Mouse (Mus musculus) urinary bladder, postnatal 14 days (tissue): ENCODE measurements around the gene Prdm16.

Source experiments
- DNase-seq: peaks from one replicate; pipeline ENCODE4 v3.0.0; 2021; ENCODE audit warnings: low spot score

Gene Prdm16

GRCm38 (mm10) chr4:154420749-154421148 lies 215.9 kb downstream of the Prdm16 start:
- no peak for DNase-seq

DNA sequence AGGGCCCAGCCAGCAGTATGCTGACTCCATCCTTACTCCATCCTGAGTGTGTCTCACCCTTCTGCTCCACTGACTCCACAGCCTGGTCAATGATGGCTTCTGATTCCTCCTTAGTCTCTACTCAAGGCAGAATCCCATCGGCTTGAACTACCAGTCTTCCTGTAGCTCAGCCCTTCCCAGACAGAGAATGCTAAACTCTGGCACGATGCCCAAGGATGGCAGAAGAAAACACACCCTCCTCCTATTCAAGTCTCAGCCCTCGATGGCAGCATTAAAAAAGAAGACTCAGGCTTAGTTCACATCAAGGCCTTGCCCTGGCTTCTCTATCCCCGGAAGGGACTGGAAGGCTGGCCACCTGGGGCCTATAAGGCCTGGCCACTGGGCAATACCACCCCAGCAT lies 216.9 kb downstream of the Prdm16 start:
- no peak for DNase-seq

- DNase-seq, result no peak
Observed at GRCm38 (mm10) chr4:154418993-154419392, 217.7 kb downstream of the Prdm16 start.

- no peak for DNase-seq
Observed at GRCm38 (mm10) chr4:154418327-154418744, 218.3 kb downstream of the Prdm16 start.

GRCm38 (mm10) chr4:154416728-154417127 lies 219.9 kb downstream of the Prdm16 start:
- no peak for DNase-seq

DNA sequence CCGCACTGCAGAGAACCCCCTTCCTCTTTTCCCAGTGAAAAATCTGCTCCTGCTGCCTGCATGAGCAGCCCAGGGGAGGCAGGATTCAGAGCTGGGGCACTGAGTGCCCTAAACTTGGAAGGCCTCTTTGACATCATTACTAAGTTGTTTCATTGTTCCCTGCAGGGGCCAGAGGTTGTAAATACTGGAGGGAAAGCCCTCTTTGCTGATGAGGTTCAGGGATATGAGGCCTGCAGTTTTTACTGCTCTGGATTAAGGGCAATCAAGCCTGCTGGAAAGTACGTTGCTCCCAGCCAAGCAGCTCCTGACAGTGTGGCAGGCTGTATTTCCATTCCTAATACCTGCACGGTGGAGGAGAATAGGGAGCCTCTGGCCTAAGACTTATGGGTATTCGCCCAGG lies 221.8 kb downstream of the Prdm16 start:
- no peak for DNase-seq

DNA sequence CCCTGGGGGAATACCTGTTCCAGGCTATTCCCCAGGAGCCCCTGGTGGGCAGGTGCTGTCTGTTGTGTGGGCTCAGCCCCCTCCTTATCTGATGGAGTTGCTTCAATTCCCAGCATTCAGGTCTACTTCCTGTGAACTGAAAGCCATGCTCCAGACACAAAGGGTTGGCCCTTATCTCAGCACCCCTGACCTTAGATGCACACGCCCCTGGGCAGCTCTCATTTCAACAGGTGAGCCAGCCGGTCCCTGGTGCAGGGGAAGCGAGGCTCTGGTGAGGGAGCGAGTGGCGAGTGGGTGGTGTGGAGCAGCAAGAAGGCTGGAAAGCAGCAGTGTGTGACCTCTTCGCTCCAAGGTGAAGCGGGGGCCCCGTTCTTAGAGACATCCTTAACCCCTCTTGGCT lies 226.1 kb downstream of the Prdm16 start:
- DNase-seq, result no peak

DNA sequence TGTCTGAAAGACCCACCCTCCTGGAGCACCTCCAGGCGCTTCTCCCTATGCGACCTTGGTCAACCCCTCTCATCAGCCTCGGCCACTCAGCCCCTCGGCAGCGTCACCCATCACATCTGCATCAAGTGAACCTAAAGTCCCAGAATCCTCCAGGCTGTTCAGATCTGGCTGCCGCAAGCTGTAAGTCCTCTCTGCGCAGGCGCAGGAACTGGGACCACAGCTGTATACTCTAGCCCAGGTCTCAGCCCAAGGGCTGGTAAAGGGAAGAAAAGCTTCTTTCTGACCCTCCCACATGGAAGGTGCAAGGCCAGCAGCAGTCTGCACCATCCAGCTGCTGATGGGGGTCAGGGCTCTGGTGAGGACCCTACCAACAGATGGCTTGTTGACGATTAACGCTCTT lies 226.8 kb downstream of the Prdm16 start:
- no peak for DNase-seq

DNA sequence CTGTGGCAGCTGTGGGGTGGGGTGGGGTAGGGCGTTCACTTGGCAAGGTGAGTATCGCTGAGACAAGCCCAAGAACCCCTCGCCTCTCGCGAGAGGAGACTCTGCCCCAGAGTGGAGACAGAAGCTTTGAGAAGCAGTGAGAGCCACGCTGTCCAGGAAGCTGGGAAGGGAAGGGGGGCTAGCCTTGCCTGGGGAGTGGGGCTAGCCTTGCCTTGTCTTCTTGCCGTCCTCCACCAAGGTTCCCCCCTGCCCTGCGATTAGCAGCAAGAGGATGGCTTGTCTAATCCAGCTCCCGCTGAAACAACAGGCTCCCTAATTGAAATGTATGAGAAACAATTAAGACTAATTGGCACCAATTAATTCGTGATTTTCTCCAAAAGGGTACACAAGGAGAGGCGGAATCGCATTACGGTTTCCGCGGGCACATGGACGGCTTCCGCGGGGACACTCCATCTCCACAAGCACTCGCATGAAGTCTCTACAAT lies 227.4 kb downstream of the Prdm16 start:
- DNase-seq, result no peak

DNA sequence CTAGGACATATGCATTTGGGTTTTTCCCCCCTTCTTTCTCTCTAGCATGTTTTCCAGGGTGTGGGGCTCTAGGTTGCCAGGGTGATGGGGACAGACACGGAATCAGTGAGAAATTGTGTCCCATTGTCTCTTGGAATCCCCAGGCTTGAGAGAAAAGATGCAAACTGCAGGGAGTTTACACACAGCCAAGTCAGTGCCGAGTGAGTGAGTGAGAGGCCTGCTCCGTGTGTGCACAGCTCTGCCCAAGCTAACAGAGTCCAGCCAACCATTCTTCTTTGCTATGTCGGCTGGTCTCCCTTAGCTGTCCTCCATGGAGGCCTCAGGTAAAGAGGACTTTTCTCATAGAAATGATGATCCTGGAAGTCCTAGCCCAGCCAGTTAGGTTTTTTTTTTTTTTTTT lies 233.7 kb downstream of the Prdm16 start:
- no peak for DNase-seq

DNA sequence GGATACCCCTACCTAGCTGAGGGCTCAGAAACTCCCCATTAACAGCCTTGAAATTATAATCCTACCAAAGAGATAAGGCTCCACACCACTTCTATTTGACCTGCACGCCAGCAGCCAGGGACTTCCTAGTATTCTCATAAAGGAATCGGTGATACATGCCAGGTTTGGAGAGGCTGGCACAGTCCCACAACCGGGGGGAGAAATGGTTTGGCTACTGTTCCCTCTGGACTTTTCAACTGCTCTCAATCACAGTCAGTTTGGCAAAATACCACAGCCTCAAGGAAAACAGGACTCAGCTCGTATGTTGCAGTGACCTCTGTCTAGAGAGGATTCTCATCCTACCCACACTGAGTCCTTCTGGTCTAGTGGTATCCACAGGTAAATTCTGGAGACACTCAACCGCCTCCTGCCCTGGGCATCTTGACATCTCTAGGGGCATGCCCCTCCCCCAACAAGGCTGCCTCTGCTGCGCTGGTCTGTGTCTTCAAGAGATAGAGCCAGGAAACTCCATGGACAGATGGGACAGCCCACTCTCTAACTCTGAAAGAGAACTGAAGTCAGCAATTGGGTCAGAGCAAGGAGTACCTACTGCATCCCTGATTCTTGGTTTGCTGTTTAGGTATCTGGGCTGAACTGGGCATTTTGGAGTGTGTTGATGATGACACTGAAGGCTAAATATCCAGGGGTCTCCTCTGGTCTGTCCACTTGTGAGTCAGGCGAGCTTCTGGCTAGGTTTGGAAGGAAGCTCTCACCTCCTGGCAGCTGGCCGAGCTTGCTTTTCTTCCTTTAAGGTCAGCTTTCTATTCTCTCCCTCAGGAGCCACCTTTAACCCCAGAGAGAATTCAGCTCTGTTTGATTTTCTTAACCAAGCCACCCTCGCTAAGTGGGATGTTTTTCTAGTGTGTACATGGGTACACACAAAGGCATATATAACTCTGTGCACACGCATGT lies 234.4 kb downstream of the Prdm16 start:
- DNase-seq, result no peak

DNA sequence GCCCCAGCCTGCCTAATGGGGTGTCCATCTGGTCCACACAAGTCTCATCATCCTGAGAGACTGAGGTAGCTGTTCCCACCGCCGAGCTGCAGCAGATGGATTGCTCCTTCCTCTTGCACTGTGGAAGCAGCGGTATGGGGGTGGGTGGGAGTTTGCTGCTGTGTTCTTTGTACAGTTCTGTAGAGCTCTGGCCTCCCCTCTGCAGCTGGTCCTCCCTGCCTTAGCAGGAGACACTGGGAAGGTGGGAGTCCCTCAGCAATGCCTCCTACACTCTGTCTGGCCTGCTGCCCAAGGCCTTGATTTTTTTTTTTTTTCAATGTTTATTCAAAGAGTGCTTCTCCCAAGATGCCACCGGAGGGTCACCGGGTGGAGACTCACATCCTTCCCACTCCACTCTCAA lies 235.3 kb downstream of the Prdm16 start:
- DNase-seq, result no peak

GRCm38 (mm10) chr4:154400256-154401171 lies 236.2 kb downstream of the Prdm16 start:
- no peak for DNase-seq

- DNase-seq, result no peak
Observed at GRCm38 (mm10) chr4:154399634-154400033, 237.0 kb downstream of the Prdm16 start.

DNA sequence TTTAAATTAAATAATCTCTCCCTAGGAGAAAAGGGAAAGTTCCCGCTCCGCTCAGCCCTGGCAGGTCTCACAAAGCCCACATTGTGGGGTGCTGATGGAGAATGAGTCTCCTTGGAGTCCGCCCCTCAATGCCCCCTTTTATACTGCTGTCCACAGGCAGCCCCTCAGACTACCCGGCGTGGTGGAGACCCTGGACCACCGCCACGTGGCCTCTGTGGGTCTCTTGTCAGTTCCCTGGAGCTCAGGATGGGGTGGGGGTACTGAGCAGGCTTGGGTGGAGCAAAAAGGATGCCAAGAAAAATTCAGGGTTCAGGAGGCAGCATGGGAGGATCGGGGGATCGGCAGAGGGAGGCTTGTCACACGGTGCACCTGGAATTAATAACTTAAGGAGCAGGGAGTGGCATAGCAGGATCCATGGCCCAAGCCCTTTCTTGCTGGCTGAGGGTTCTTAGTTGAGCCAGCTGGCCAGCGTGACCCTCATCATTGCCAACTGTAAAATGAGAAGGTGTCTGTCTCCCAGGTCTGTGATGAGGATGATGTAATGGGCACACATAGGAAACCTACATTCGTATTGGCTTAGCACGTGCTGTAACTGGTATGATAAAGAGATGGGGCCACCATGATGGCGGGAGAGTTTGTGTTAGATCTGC lies 239.9 kb downstream of the Prdm16 start:
- DNase-seq, result no peak

- no peak for DNase-seq
Observed at GRCm38 (mm10) chr4:154394123-154394722, 242.4 kb downstream of the Prdm16 start.

GRCm38 (mm10) chr4:154393196-154394122 lies 243.2 kb downstream of the Prdm16 start:
- DNase-seq, result peak; percentile 26

GRCm38 (mm10) chr4:154392641-154393040 lies 244.0 kb downstream of the Prdm16 start:
- DNase-seq, result no peak

- peak; percentile 53 for DNase-seq
Observed at GRCm38 (mm10) chr4:154390333-154391080, 246.2 kb downstream of the Prdm16 start.

- peak; percentile 14 for DNase-seq
Observed at GRCm38 (mm10) chr4:154389641-154390040, 247.0 kb downstream of the Prdm16 start.
